Mouse (Mus musculus) forebrain, embryonic 11.5 days (tissue): ENCODE data around the gene Slc35b1. TPM values are rescaled to one million over a fixed set of nuclear protein-coding genes. Genes with fewer than 3 reads are reported as not detected.

ENCODE experiments used
- ATAC-seq: fragments of 200-750 bp; cut with Nextera tagmentation; replicated peaks from 2 replicates; pipeline ENCODE4 v1.8.0; 2017; ENCODE audit warnings: moderate TSS enrichment; ENCODE audit not compliant: low FRiP score
- DNase-seq: peaks from one replicate; pipeline ENCODE4 v3.0.0-alpha.2; 2017; ENCODE audit warnings: low spot score
- H3K27ac ChIP-seq: fragments of 300-500 bp; sonication (generic); 2 replicates; pipeline ENCODE4 v1.5.1; 2014; ENCODE audit warnings: low read depth, low read length
- H3K27me3 ChIP-seq: fragments of 300-500 bp; sonication (generic); 2 replicates; pipeline ENCODE4 v1.6.1; 2014; ENCODE audit warnings: mild to moderate bottlenecking, low read length, mixed read lengths; ENCODE audit not compliant: control insufficient read depth, insufficient read depth
- H3K36me3 ChIP-seq: fragments of 300-500 bp; sonication (generic); 2 replicates; pipeline ENCODE4 v1.6.1; 2014; ENCODE audit warnings: mild to moderate bottlenecking, low read length, moderate library complexity, mixed read lengths; ENCODE audit not compliant: control insufficient read depth, insufficient read depth
- H3K4me1 ChIP-seq: fragments of 300-500 bp; sonication (generic); replicated peaks from 2 replicates; pipeline ENCODE4 v1.6.1; 2014; ENCODE audit warnings: low read length, mixed read lengths; ENCODE audit not compliant: control insufficient read depth, insufficient read depth
- H3K4me2 ChIP-seq: fragments of 300-500 bp; sonication (generic); 2 replicates; pipeline ENCODE4 v1.6.1; 2014; ENCODE audit warnings: low read depth, mild to moderate bottlenecking, low read length, moderate library complexity, mixed read lengths; ENCODE audit not compliant: severe bottlenecking
- H3K4me3 ChIP-seq: fragments of 300-500 bp; sonication (generic); 2 replicates; pipeline ENCODE4 v1.5.1; 2014; ENCODE audit warnings: low read depth, low read length
- H3K9ac ChIP-seq: fragments of 300-500 bp; sonication (generic); 2 replicates; pipeline ENCODE4 v1.6.1; 2014; ENCODE audit warnings: low read length
- H3K9me3 ChIP-seq: fragments of 300-500 bp; sonication (generic); 2 replicates; pipeline ENCODE4 v1.6.1; 2016; ENCODE audit warnings: low read length, mixed read lengths; ENCODE audit not compliant: control insufficient read depth
- WGBS: fragments of 180-500 bp; shearing (Covaris S2); extraction: QIAGEN DNeasy Blood & Tissue Kit; methylation state at CpG from one replicate; pipeline ENCODE4 v1.1.7; 2014; 5-methylcytosine and 5-hydroxymethylcytosine counted together
- polyA plus RNA-seq: library from polyadenylated mRNA; unstranded; fragments of >200 nt; fragmentation: Nextera tagmentation; extraction: Ambion mirVana; gene quantifications from 2 replicates; pipeline ENCODE4 v1.2.1, GENCODE M21; 2014

Gene Slc35b1
- polyA plus RNA-seq, 1 experiment from 2014 or later = 116 TPM

DNA sequence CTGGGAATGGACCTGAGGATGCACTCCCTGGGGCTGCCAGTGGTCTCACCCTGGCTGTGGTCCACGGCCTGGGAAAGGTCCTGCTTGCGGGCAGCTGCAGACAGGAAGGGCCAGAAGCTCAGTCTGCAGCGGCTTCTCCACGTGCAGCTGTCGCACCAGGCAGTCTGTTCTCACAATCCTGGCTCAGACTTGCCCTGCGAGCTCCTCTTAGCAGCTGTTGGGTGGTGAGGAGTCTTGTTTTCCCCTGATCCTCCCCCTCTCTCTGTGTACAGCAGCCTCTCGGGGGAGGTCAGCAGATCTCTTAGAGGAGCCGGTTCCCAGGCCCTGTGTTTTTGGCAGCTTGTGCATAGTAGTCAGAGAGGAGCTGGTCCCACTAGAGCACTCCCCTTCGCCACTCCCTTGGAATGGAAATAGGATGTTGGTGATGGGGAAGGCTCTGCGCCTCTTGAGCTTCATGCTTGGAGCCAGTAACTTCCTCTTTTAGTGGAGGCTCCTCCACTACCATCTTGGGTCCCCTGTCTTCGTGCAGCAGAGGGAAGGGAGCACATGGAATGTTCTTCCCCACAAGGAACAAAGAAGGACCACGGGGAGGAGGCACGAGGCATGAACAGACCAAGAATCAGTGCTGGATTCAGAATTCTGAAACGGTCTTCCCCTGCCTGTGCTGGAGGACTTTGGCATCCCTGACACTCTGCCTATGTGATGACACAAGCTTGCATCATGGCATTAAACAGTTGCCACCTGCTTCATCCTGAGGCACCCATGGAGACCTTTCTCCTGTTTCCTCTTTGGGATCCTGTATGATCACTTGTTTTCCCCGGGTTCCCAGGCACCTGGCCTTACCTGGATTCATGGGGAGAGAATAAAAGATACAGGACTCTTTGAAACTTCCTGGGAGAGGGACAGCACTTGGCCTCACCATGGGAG lies 14.3 kb upstream of the Slc35b1 start:
- no peak overlapping the region for H3K27ac ChIP-seq
- no peak for ATAC-seq

DNA sequence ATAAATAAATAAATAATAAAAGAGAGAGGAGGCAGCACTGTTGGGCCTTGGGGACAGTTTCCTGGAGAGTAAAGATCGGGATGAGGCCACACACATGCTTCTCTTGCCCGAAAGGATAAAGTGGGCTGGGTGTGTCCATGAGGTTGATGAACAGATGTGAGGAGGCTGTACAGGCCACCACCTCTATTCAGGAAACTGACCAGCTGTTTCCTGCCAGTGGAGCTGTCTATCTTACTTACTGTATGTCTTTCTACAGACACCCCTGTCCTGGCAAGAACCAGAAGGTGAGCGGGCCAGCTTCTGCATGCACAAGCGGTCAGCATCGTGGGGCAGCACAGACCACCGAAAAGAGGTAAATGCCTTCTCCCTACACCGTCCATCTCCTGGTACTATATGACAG lies 13.3 kb upstream of the Slc35b1 start:
- no peak overlapping the region for H3K4me3 ChIP-seq
- H3K27ac ChIP-seq = no peak overlapping the region
- H3K36me3 ChIP-seq = no peaks in the 10 kb centered on the region
- WGBS = 96% methylated on average over 7 of the region's 7 CpGs
- ATAC-seq (no peak), DNase-seq (no peak)
- H3K9ac ChIP-seq = no peak overlapping the region
- no peaks in the 10 kb centered on the region for H3K4me1 ChIP-seq
- H3K4me2 ChIP-seq = no peak overlapping the region
- no peaks in the 10 kb centered on the region for H3K9me3 ChIP-seq
- no peaks in the 10 kb centered on the region for H3K27me3 ChIP-seq

More for the DNA sequence above, 14.3 kb upstream of the Slc35b1 start:
- H3K4me1 ChIP-seq = no peaks in the 10 kb centered on the region
- no peak for DNase-seq
- WGBS = 84% methylated on average over 15 of the region's 15 CpGs
- H3K4me2 ChIP-seq = no peak overlapping the region
- H3K9me3 ChIP-seq = no peaks in the 10 kb centered on the region
- no peak overlapping the region for H3K9ac ChIP-seq
- H3K27me3 ChIP-seq = no peaks in the 10 kb centered on the region
- H3K36me3 ChIP-seq = no peaks in the 10 kb centered on the region
- no peak overlapping the region for H3K4me3 ChIP-seq

DNA sequence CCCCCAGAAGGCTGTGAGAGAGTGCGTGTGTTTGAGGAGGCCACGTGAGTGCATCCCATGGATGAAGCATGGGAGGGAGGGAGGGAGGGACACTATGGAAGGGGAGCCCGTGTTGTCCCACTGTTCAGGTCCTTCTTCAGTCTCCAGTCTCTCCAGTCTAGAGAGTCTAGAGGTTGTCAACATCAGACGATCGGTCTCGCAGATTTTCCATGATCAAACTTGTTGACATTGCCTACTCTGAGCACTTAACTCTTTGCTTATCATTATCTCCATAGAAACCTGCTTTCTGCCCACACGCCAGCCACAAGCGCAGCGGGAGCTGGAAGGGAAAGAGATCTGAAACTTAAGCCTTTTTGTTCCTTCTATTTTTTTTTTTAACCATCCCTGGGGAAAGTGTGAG lies 5.6 kb upstream of the Slc35b1 start:
- no peak overlapping the region for H3K9ac ChIP-seq

DNA sequence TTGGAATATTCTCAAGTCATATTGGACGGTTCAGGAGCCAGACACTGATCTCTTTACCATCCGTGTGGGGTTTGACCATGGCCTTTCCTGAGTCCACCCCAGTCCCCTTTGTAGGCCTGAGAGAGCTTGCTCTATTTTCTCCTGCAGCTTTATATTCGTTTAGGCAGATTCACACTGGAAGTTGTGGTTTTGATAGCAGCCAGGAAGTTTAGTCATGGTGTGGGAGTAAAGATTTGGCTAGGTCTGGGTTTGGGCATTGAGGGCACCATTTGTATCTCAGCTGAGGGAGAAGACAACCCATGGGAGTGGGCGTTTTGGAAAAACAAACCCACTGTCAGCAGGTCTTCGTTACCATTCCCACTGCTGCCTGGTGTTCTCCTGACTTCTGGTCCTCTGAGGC lies 4.9 kb upstream of the Slc35b1 start:
- WGBS = 81% methylated on average over 5 of the region's 5 CpGs
- no peak overlapping the region for H3K4me3 ChIP-seq
- no peaks in the 10 kb centered on the region for H3K9me3 ChIP-seq
- H3K36me3 ChIP-seq = no peaks in the 10 kb centered on the region; the same call in 1 of the 2 replicates
- H3K27ac ChIP-seq = no peak overlapping the region
- no peak for DNase-seq
- H3K9ac ChIP-seq = no peak overlapping the region
- no peak for ATAC-seq
- H3K27me3 ChIP-seq = no peaks in the 10 kb centered on the region
- no peaks in the 10 kb centered on the region for H3K4me1 ChIP-seq
- no peak overlapping the region for H3K4me2 ChIP-seq

More for the DNA sequence above, 5.6 kb upstream of the Slc35b1 start:
- H3K27me3 ChIP-seq = no peaks in the 10 kb centered on the region
- no peak overlapping the region for H3K27ac ChIP-seq
- no peak overlapping the region for H3K4me3 ChIP-seq
- ATAC-seq (no peak), DNase-seq (no peak)
- no peaks in the 10 kb centered on the region; the same call in 1 of the 2 replicates for H3K36me3 ChIP-seq
- H3K4me2 ChIP-seq = no peak overlapping the region
- H3K4me1 ChIP-seq = no peaks in the 10 kb centered on the region
- no peaks in the 10 kb centered on the region for H3K9me3 ChIP-seq
- WGBS = 90% methylated on average over 9 of the region's 9 CpGs

DNA sequence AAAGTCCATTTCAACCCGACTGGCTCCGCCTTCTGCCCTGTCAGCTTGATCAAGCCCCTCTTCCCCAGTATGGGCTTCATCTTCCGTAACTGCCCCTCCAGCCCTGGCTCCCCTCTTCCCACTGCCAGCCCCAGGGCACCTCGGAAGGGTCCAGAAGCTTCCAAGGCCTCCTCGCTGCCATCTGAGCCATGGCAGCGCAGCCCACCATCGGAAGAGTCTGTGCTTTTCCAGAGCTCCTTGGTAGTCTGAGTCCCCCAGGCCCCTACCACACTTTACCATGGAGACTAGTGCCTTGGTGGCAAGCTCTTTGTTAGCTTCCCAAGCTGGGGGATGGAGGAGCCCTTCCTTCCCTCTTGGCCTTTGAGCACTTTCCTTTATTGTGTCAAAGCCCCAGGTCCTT lies 3.8 kb upstream of the Slc35b1 start:
- no peak overlapping the region for H3K4me2 ChIP-seq
- no peaks in the 10 kb centered on the region for H3K27me3 ChIP-seq
- H3K4me1 ChIP-seq = peaks cover 2% of the 10 kb centered on the region; the same call in 1 of the 2 replicates
- H3K9me3 ChIP-seq = no peaks in the 10 kb centered on the region
- no peak overlapping the region for H3K4me3 ChIP-seq
- DNase-seq (no peak), ATAC-seq (no peak)
- 91% methylated on average over 7 of the region's 7 CpGs for WGBS
- H3K36me3 ChIP-seq = no peaks in the 10 kb centered on the region; the same call in 1 of the 2 replicates
- no peak overlapping the region for H3K27ac ChIP-seq
- no peak overlapping the region for H3K9ac ChIP-seq

DNA sequence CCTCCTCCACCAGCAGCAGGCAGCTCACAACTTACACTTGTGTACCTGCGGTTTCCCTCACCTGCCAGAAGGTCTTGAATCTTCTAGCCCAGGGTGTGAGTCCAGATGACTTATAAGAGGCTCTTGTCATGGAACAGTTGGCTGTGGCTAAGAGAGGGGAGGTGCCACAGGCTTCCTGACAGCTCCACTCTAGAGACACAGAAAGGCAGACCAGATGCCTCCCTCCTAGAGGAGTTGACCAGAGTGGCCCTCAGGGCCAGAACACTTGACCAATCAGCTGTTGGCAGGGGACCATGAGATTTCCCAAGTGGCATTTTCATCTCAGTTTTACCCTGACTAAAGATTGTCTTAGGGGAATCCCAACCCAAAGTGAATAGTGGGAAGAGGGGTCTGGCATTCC lies 3.3 kb upstream of the Slc35b1 start:
- peaks cover 6% of the 10 kb centered on the region; the same call in 1 of the 2 replicates for H3K4me1 ChIP-seq
- no peak for DNase-seq
- H3K36me3 ChIP-seq = no peaks in the 10 kb centered on the region; the same call in 1 of the 2 replicates
- no peak overlapping the region for H3K4me2 ChIP-seq
- H3K27me3 ChIP-seq = no peaks in the 10 kb centered on the region
- no peak for ATAC-seq
- H3K9me3 ChIP-seq = no peaks in the 10 kb centered on the region
- no peak overlapping the region for H3K9ac ChIP-seq
- whole genome bisulfite sequencing = 93% methylated on average over 1 of the region's 1 CpGs
- H3K4me3 ChIP-seq = no peak overlapping the region
- H3K27ac ChIP-seq = no peak overlapping the region

DNA sequence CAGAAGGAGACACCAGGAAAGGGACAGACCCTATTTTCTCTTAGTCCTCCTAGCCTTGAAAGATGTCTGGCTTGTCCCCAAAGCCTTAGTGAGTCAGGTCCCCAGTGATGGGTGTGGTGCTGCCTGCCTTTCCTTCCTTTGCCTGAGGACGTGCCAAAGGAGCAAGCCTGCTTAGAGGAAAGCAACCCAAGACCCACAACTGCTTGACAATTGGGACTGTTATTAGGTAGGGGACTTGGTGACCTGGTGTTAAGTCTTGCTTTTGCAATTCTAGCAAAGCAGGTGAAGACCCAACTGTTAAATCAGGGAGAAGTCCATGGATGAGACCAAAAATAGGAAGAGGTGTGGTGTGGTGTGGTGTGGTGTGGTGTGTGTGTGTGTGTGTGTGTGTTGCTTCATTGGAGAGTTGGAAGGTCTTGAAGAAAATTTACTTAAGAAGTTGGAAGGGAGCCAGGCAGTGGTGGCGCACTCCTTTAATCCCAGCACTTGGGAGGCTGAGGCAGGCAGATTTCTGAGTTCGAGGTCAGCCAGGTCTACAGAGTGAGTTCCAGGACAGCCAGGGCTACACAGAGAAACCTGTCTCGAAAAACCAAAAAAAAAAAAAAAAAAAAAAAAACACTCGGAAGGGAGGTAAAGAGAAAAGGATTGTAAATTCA lies 1.0 kb upstream of the Slc35b1 start:
- Histone ChIP-seq H3K27ac (no peak overlapping the region), H3K4me1 (peaks cover 6% of the 10 kb centered on the region; the same call in 1 of the 2 replicates), H3K36me3 (peaks cover 5% of the 10 kb centered on the region; the same call in 1 of the 2 replicates), H3K9me3 (no peaks in the 10 kb centered on the region), H3K27me3 (no peaks in the 10 kb centered on the region), H3K4me3 (no peak overlapping the region), H3K4me2 (no peak overlapping the region), H3K9ac (no peak overlapping the region)
- WGBS = 83% methylated on average over 5 of the region's 5 CpGs
- no peak for ATAC-seq
- DNase-seq = no peak

DNA sequence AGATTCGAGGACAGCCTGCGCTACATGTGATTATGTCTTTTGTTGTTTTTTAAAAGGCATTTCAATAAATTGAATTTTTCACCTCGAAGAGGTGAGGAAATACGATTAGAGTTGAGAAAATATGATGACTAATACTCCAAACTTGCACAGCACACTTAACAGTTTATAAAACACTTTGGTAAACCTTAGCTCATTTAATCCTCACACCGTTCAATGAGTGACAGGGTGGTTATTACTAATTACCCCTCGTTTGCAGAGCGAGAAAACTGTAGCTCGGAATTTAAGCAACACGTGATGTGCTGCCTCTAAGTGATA lies 531 bp upstream of the Slc35b1 start:
- 42% methylated on average over 9 of the region's 9 CpGs for WGBS
- Histone ChIP-seq H3K4me1 (peaks cover 6% of the 10 kb centered on the region; the same call in 1 of the 2 replicates), H3K27me3 (no peaks in the 10 kb centered on the region), H3K4me2 (peak overlapping the region; percentile 49), H3K36me3 (peaks cover 5% of the 10 kb centered on the region; the same call in 1 of the 2 replicates), H3K4me3 (peak overlapping the region; percentile 80; the same call in 1 of the 2 replicates), H3K9ac (no peak overlapping the region; the same call in 1 of the 2 replicates), H3K27ac (no peak overlapping the region), H3K9me3 (no peaks in the 10 kb centered on the region)
- ATAC-seq (no peak; the same call in 1 of the 2 replicates), DNase-seq (no peak)
